Mouse (Mus musculus) bone marrow macrophage, adult 2 months (primary cell): ENCODE data around the gene Dhx35.

Source experiments
- CTCF ChIP-seq: IDR thresholded peaks from 2 replicates; pipeline ENCODE4 v1.5.1; 2012; ENCODE audit warnings: low read depth, mild to moderate bottlenecking, low read length, moderate library complexity
- POLR2A ChIP-seq: IDR thresholded peaks from 2 replicates; pipeline ENCODE4 v1.6.1; 2012; ENCODE audit warnings: mild to moderate bottlenecking, low read depth, low read length, borderline replicate concordance

GRCm38 (mm10) chr2:158768350-158768749, 26.3 kb upstream of the Dhx35 start:
- TF ChIP-seq CTCF, result no peak
- TF ChIP-seq POLR2A, result no peak
